Mouse (Mus musculus): ENCODE results near the gene Gm614. TPM values are rescaled to one million over a fixed set of nuclear protein-coding genes. Genes with fewer than 3 reads are reported as not detected.

Gm614 gene
- polyA plus RNA-seq, 1 experiment from 2014 or later, result not detected

DNA sequence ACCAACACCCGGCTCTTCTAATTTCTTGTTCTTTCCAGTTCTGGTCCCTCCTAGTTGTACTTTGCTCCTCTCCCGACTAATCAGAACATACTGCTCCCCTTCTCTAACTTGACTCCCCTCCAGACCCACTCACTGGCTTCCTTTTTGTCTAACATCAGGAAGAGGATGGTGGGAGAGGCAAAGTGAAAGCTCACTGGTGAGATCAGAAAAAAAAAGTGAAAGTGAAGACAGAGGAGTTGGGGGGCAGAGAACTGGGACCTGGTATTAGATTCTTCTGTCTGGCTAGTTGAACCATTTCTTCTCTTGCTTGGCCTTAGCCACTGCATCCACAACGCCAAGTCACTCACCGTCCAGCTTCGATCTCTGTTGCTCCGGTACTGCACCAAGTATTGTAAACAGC lies 2.8 kb upstream of the Gm614 start:
- Histone ChIP-seq H3K27ac (ENCODE audit: low read depth) (no peak overlapping the region), H3K4me1 (ENCODE audit: insufficient read depth) (no peaks in the 10 kb centered on the region), H3K9ac (replicated peaks) (no peak overlapping the region), H3K4me3 (ENCODE audit: low read depth, low read length) (no peak overlapping the region), H3K27me3 (ENCODE audit: insufficient read depth, low read length) (no peaks in the 10 kb centered on the region), H3K4me2 (ENCODE audit: low read depth, low read length) (0 out of 2 replicates have a peak overlapping the region, but pooled peaks have one; percentile 52), H3K36me3 (replicated peaks; ENCODE audit: insufficient read depth, low read length) (no peaks in the 10 kb centered on the region), H3K9me3 (ENCODE audit: low read length) (no peaks in the 10 kb centered on the region)
- no peak for DNase-seq
- no peak for TF ChIP-seq CTCF (IDR thresholded peaks at IDR 0.05; ENCODE audit: low read depth)
- no peak for TF ChIP-seq EP300 (IDR thresholded peaks at IDR 0.05; ENCODE audit: low read depth)
- WGBS (ENCODE audit: insufficient replicate concordance), result 82% methylated on average over 6 of the region's 6 CpGs
- ATAC-seq, result no peak

GRCm38 (mm10) chrX:101260441-101261325 lies 3.1 kb downstream of the Gm614 start:
- Histone ChIP-seq H3K4me2 (ENCODE audit: low read depth, low read length) (no peak overlapping the region), H3K9ac (replicated peaks) (no peak overlapping the region), H3K4me1 (ENCODE audit: insufficient read depth) (peaks cover 4% of the 10 kb centered on the region; the same call in 1 of the 2 replicates), H3K36me3 (replicated peaks; ENCODE audit: insufficient read depth, low read length) (peaks cover 5% of the 10 kb centered on the region), H3K27ac (ENCODE audit: low read depth) (no peak overlapping the region), H3K4me3 (ENCODE audit: low read depth, low read length) (no peak overlapping the region), H3K9me3 (ENCODE audit: low read length) (no peaks in the 10 kb centered on the region), H3K27me3 (ENCODE audit: insufficient read depth, low read length) (no peaks in the 10 kb centered on the region)
- DNase-seq (peak; percentile 20), ATAC-seq (no peak)
- TF ChIP-seq CTCF (IDR thresholded peaks at IDR 0.05; ENCODE audit: low read depth) (no peak), EP300 (IDR thresholded peaks at IDR 0.05; ENCODE audit: low read depth) (no peak)
- 43% methylated on average over 11 of the region's 13 CpGs for WGBS (ENCODE audit: insufficient replicate concordance)

- WGBS (ENCODE audit: insufficient replicate concordance), result 80% methylated on average over 13 of the region's 13 CpGs
- no peak for ATAC-seq
- Histone ChIP-seq H3K4me3 (ENCODE audit: low read depth, low read length) (no peak overlapping the region), H3K9me3 (ENCODE audit: low read length) (no peaks in the 10 kb centered on the region), H3K27me3 (ENCODE audit: insufficient read depth, low read length) (no peaks in the 10 kb centered on the region), H3K36me3 (replicated peaks; ENCODE audit: insufficient read depth, low read length) (peaks cover 5% of the 10 kb centered on the region), H3K9ac (replicated peaks) (no peak overlapping the region), H3K27ac (ENCODE audit: low read depth) (no peak overlapping the region), H3K4me1 (ENCODE audit: insufficient read depth) (peaks cover 4% of the 10 kb centered on the region; the same call in 1 of the 2 replicates), H3K4me2 (ENCODE audit: low read depth, low read length) (no peak overlapping the region)
- peak; percentile 44 for DNase-seq
- TF ChIP-seq EP300 (IDR thresholded peaks at IDR 0.05; ENCODE audit: low read depth) (no peak), CTCF (IDR thresholded peaks at IDR 0.05; ENCODE audit: low read depth) (peak; percentile 51)
Observed at GRCm38 (mm10) chrX:101256603-101257002, 7.2 kb downstream of the Gm614 start.

DNA sequence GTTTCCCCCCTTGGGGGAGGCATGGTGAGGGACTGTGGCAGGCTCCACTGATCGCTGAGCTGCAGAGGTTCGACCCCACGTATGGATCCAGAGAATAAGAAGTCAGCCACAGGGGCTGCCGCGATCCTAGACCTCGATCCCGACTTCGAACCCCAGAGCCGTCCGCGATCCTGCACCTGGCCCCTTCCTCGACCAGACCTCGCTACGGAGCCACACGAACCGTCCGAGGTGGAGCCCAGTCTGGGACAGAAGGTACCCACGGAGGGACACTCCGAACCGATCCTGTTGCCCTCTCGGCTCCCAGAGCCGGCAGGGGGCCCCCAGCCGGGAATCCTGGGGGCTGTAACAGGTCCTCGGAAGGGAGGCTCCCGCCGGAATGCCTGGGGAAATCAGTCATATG lies 9.1 kb downstream of the Gm614 start:
- Histone ChIP-seq H3K9ac (replicated peaks) (peak overlapping the region; percentile 69), H3K4me2 (ENCODE audit: low read depth, low read length) (peak overlapping the region; percentile 83), H3K36me3 (replicated peaks; ENCODE audit: insufficient read depth, low read length) (peaks cover 5% of the 10 kb centered on the region), H3K9me3 (ENCODE audit: low read length) (no peaks in the 10 kb centered on the region), H3K27me3 (ENCODE audit: insufficient read depth, low read length) (no peaks in the 10 kb centered on the region), H3K4me1 (ENCODE audit: insufficient read depth) (no peaks in the 10 kb centered on the region), H3K27ac (ENCODE audit: low read depth) (peak overlapping the region; percentile 75), H3K4me3 (ENCODE audit: low read depth, low read length) (peak overlapping the region; percentile 64)
- no peak for TF ChIP-seq EP300 (IDR thresholded peaks at IDR 0.05; ENCODE audit: low read depth)
- TF ChIP-seq CTCF (IDR thresholded peaks at IDR 0.05; ENCODE audit: low read depth), result no peak
- ATAC-seq, result peak; percentile 10
- peak; percentile 18 for DNase-seq
- 19% methylated on average over 22 of the region's 26 CpGs for WGBS (ENCODE audit: insufficient replicate concordance)

GRCm38 (mm10) chrX:101253952-101254729 lies 9.7 kb downstream of the Gm614 start, which contains the start of gene Foxo4:
Gene Foxo4 (plus strand): TSS chrX:101254528.
- Histone ChIP-seq H3K4me2 (ENCODE audit: low read depth, low read length) (peak within 1 kb of the TSS; percentile 83), H3K4me3 (ENCODE audit: low read depth, low read length) (peak within 1 kb of the TSS; percentile 64), H3K27ac (ENCODE audit: low read depth) (peak within 1 kb of the TSS; percentile 75), H3K9me3 (ENCODE audit: low read length) (no peaks in the 10 kb centered on the region), H3K27me3 (ENCODE audit: insufficient read depth, low read length) (no peaks in the 10 kb centered on the region), H3K4me1 (ENCODE audit: insufficient read depth) (no peaks in the 10 kb centered on the region), H3K36me3 (replicated peaks; ENCODE audit: insufficient read depth, low read length) (peaks cover 5% of the 10 kb centered on the region), H3K9ac (replicated peaks) (peak within 1 kb of the TSS; percentile 69)
- ATAC-seq (peak; percentile 95), DNase-seq (peak; percentile 86)
- 20% methylated on average over 47 of the region's 47 CpGs for WGBS (ENCODE audit: insufficient replicate concordance)
- TF ChIP-seq CTCF (IDR thresholded peaks at IDR 0.05; ENCODE audit: low read depth) (no peak), EP300 (IDR thresholded peaks at IDR 0.05; ENCODE audit: low read depth) (no peak)

DNA sequence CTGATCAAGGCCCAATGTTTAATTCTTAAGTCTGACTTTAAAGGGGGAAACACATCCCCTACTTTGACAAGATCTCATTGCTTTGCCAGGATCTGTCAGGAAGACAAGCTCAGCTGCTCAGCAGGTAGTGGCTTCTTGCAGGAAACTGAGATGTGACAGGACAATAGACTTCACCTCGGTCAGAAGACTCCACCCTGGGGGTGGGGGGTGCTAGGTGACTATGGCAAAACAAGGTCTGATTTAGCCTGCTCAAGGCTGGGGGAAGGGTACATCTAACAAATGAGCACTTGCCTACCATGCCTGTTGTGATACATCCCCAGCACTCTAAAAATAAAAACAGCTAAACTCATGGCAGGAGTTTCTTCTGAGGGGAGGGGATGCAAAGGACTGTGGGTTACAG lies 18.8 kb downstream of the Gm614 start:
- H3K4me2 ChIP-seq (ENCODE audit: low read depth, low read length), result no peak overlapping the region
- H3K4me3 ChIP-seq (ENCODE audit: low read depth, low read length), result no peak overlapping the region
- ATAC-seq (no peak), DNase-seq (no peak)
- H3K36me3 ChIP-seq (replicated peaks; ENCODE audit: insufficient read depth, low read length), result no peaks in the 10 kb centered on the region
- 50% methylated on average over 1 of the region's 1 CpGs for WGBS (ENCODE audit: insufficient replicate concordance)
- no peaks in the 10 kb centered on the region for H3K4me1 ChIP-seq (ENCODE audit: insufficient read depth)
- no peaks in the 10 kb centered on the region for H3K9me3 ChIP-seq (ENCODE audit: low read length)
- no peaks in the 10 kb centered on the region for H3K27me3 ChIP-seq (ENCODE audit: insufficient read depth, low read length)
- no peak for TF ChIP-seq EP300 (IDR thresholded peaks at IDR 0.05; ENCODE audit: low read depth)
- no peak for TF ChIP-seq CTCF (IDR thresholded peaks at IDR 0.05; ENCODE audit: low read depth)
- no peak overlapping the region for H3K27ac ChIP-seq (ENCODE audit: low read depth)
- H3K9ac ChIP-seq (replicated peaks), result no peak overlapping the region

Measured in liver, postnatal 0 days (tissue).